8 mouse cellular contexts compared by ENCODE assay signal in genomic region chr5:123974179-123974485, GRCm38 (mm10). TPM values are rescaled to one million over a fixed set of nuclear protein-coding genes. Genes with fewer than 3 reads are reported as not detected.
DNase-seq lines count a peak whose midpoint lies in the region; ATAC-seq and TF ChIP-seq lines count a peak whose summit lies in the region.

No protein-coding gene starts in this region.

- ATAC-seq in limb, embryonic 11.5 days (ENCODE audit: insufficient number of reproducible peaks, low FRiP score, low TSS enrichment, low read depth) = no peak
- ATAC-seq in neural tube, embryonic 13.5 days (ENCODE audit: low read depth) = 0 out of 2 replicates have a peak, but pooled peaks have one; percentile 12

- H3K27ac ChIP-seq in cerebellum, adult 2 months (ENCODE audit: insufficient read depth, low read length) = peak overlapping the region; percentile 56
- no peak overlapping the region for H3K27ac ChIP-seq in limb, embryonic 11.5 days (replicated peaks; ENCODE audit: low read depth, low read length)
- 0 out of 2 replicates have a peak overlapping the region, but pooled peaks have one; percentile 33 for H3K27ac ChIP-seq in neural tube, embryonic 13.5 days (replicated peaks)

- no peak for TF ChIP-seq POLR2A in cerebellum, adult 2 months (IDR thresholded peaks at IDR 0.05; ENCODE audit: borderline replicate concordance, insufficient read depth, low read length)

- H3K27me3 ChIP-seq in cerebellum, adult 2 months (ENCODE audit: control insufficient read depth, insufficient read depth, low read length) = no peaks in the 10 kb centered on the region
- peaks cover 5% of the 10 kb centered on the region; the same call in 1 of the 2 replicates for H3K27me3 ChIP-seq in limb, embryonic 11.5 days (ENCODE audit: control insufficient read depth, insufficient read depth, low read length)
- H3K27me3 ChIP-seq in neural tube, embryonic 13.5 days = peaks cover 44% of the 10 kb centered on the region

- no peaks in the 10 kb centered on the region for H3K9me3 ChIP-seq in limb, embryonic 11.5 days (ENCODE audit: control insufficient read depth, low read length)
- no peaks in the 10 kb centered on the region for H3K9me3 ChIP-seq in neural tube, embryonic 13.5 days

- no peak for TF ChIP-seq CTCF in cerebellum, adult 2 months (IDR thresholded peaks at IDR 0.05; ENCODE audit: borderline replicate concordance, insufficient read depth, low read depth, low read length)

- peak in 1 of 2 experiments; percentile 46 for DNase-seq in cerebellum, adult 2 months
- DNase-seq in cerebellum, adult 9-10 months = no peak
- peak; percentile 21 for DNase-seq in thymus, postnatal 25 days
- DNase-seq in thymus, postnatal 4 days = no peak
- no peak for DNase-seq in limb, embryonic 11.5 days (ENCODE audit: low spot score)
- no peak for DNase-seq in embryo, embryonic 9.5 days (ENCODE audit: extremely low spot score)
- no peak for DNase-seq in gastrocnemius, postnatal 10 days

- peaks cover 4% of the 10 kb centered on the region for H3K4me1 ChIP-seq in cerebellum, adult 2 months (ENCODE audit: control insufficient read depth, insufficient read depth, low read length)
- peaks cover 6% of the 10 kb centered on the region for H3K4me1 ChIP-seq in limb, embryonic 11.5 days (ENCODE audit: control insufficient read depth, insufficient read depth, low read length)
- H3K4me1 ChIP-seq in neural tube, embryonic 13.5 days (replicated peaks) = peaks cover 27% of the 10 kb centered on the region

- H3K36me3 ChIP-seq in limb, embryonic 11.5 days (ENCODE audit: control insufficient read depth, insufficient read depth, low read length) = no peaks in the 10 kb centered on the region
- no peaks in the 10 kb centered on the region for H3K36me3 ChIP-seq in neural tube, embryonic 13.5 days

- H3K4me3 ChIP-seq in cerebellum, adult 2 months (replicated peaks; ENCODE audit: insufficient read depth, low read depth, low read length) = peak overlapping the region; percentile 70
- H3K4me3 ChIP-seq in limb, embryonic 11.5 days (ENCODE audit: low read depth, low read length) = peak overlapping the region; percentile 63
- peak overlapping the region; percentile 77 for H3K4me3 ChIP-seq in neural tube, embryonic 13.5 days

- H3K9ac ChIP-seq in limb, embryonic 11.5 days (ENCODE audit: low read length) = no peak overlapping the region
- peak overlapping the region; percentile 84 for H3K9ac ChIP-seq in neural tube, embryonic 13.5 days

- WGBS in cerebellum, adult 2 months = under 1% methylated on average over 14 of the region's 14 CpGs
- WGBS in limb, embryonic 11.5 days = 0% methylated on average over 14 of the region's 14 CpGs
- WGBS in neural tube, embryonic 13.5 days = under 1% methylated on average over 14 of the region's 14 CpGs

- peak overlapping the region; percentile 79 for H3K4me2 ChIP-seq in limb, embryonic 11.5 days (ENCODE audit: low read depth, severe bottlenecking)
- H3K4me2 ChIP-seq in neural tube, embryonic 13.5 days = peak overlapping the region; percentile 93

RNA-seq across cellular contexts. Expression of gene Hip1r, which starts 0.7 kb away (rescaled TPM):
- polyA plus RNA-seq in cerebellum, adult 2 months (2012; rRNA removed) = 41.8 and 42.4 TPM in 2 replicates
- 3.8 and 4.2 TPM in 2 replicates for polyA plus RNA-seq in limb, embryonic 11.5 days (2014; fragmentation: Nextera tagmentation; extraction: Ambion mirVana)
- polyA plus RNA-seq in neural tube, embryonic 13.5 days (2015; fragmentation: Nextera tagmentation; extraction: Ambion mirVana) = 17.1 and 22.3 TPM in 2 replicates
- total RNA-seq in gastrocnemius, postnatal 10 days (2021) = 1 to 10 TPM; 8.2 to 9.0 TPM

RNA-seq across cellular contexts. Expression of gene Ccdc62, which starts 43.7 kb away (rescaled TPM):
- polyA plus RNA-seq in cerebellum, adult 2 months (2012; rRNA removed) = 4.6 and 5.8 TPM in 2 replicates
- polyA plus RNA-seq in limb, embryonic 11.5 days (2014; fragmentation: Nextera tagmentation; extraction: Ambion mirVana) = 4.4 and 7.3 TPM in 2 replicates
- polyA plus RNA-seq in neural tube, embryonic 13.5 days (2015; fragmentation: Nextera tagmentation; extraction: Ambion mirVana) = 6.9 and 7.0 TPM in 2 replicates
- total RNA-seq in gastrocnemius, postnatal 10 days (2021) = 1 to 10 TPM; 2.3 to 3.6 TPM

RNA-seq across cellular contexts. Expression of gene Gm43518, which starts 46.9 kb away (rescaled TPM):
- 0.67 and 1.5 TPM in 2 replicates for polyA plus RNA-seq in cerebellum, adult 2 months (2012; rRNA removed)
- 0.25 and 1.4 TPM in 2 replicates for polyA plus RNA-seq in limb, embryonic 11.5 days (2014; fragmentation: Nextera tagmentation; extraction: Ambion mirVana)
- polyA plus RNA-seq in neural tube, embryonic 13.5 days (2015; fragmentation: Nextera tagmentation; extraction: Ambion mirVana) = 3.6 and 3.8 TPM in 2 replicates
- under 1 TPM; 0.52 to 0.77 TPM for total RNA-seq in gastrocnemius, postnatal 10 days (2021)

RNA-seq across cellular contexts. Expression of gene Vps37b, which starts 57.9 kb away (rescaled TPM):
- 41.7 and 47.5 TPM in 2 replicates for polyA plus RNA-seq in cerebellum, adult 2 months (2012; rRNA removed)
- 32.8 and 33.0 TPM in 2 replicates for polyA plus RNA-seq in limb, embryonic 11.5 days (2014; fragmentation: Nextera tagmentation; extraction: Ambion mirVana)
- 77.5 and 78.5 TPM in 2 replicates for polyA plus RNA-seq in neural tube, embryonic 13.5 days (2015; fragmentation: Nextera tagmentation; extraction: Ambion mirVana)
- 10 to 100 TPM; 11.9 to 13.4 TPM for total RNA-seq in gastrocnemius, postnatal 10 days (2021)
